Mouse (Mus musculus): ENCODE measurements around the gene Sord.

The Sord gene

DNA sequence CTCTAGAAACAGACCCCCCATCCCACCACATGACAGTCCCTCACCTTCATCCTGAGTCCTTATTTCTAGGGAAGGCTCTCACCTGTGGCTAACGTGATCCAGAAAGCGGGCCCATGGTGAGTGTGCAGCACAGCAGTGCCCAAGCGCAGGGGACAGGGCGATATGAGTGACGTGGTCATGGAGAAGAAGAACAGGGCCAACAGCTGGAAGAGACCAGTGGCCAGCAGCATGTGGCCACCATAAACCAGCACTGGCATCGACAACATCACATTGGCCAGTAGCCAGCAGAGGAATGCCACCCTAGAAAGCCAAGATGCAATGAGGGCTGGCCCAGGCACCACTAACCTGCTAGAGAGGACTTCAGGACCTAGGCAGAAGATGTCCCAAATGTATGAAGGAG lies 70.0 kb downstream of the Sord start:
- no peak for DNase-seq

DNA sequence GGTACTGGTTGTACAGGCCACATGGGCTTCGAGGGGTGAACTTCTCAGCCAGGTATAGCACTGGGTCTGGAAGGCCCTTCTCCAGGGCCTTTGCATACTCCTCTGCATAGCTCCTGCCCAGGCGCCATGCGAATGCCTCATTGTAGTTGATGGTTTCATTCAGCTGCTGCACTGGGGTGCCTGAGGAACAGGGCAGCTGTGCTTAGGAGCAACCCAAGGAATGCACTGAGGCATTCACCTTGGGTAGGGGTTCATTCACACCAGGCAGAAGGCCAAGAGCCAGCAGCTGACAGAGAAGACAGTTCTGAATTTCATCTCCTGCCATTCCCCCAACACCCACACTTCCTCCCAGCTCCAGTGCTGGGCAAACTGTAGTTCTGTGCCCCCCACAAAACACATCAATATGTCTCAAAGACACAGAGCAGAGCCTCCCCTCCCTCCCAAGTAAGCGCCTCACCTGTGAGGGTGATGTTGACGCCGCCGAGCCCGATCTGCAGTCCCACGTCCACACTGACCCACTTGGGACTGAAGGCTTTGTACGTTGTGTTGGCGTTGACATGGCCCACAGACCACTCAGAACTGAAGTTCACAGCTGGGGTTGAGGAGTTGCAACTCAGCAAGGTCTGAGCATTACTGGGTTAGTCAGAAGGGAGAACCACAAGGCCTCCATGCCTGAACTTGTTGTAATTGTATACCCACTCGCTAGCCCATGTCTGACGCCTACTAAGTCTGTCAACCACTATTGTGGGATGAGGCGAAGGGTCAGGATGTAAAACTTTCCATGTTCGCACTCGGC lies 70.7 kb downstream of the Sord start:
- no peak for DNase-seq

DNA sequence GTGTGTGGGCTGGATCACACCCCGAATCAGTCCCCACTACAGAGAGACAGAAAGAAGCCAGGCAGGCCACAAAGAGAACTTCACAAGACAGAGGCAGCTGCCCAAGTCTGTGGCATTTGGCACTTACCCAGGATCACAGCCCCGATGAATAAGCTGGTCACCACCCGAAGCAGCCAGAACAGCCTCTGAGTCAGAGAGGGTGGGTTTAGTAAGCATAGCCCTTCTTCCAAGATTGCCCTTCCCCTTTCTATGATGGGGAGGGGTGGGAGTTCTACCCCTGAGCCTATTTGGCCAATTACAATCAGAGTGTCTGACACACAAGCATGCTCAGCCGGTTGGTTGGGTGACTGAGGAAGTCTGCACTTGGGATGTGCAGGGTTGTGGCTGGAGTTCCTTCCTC lies 71.6 kb downstream of the Sord start:
- DNase-seq = no peak

- DNase-seq = no peak
These were observed 75.1 kb downstream of the Sord start for GRCm38 (mm10) chr2:122309647-122310046.

DNA sequence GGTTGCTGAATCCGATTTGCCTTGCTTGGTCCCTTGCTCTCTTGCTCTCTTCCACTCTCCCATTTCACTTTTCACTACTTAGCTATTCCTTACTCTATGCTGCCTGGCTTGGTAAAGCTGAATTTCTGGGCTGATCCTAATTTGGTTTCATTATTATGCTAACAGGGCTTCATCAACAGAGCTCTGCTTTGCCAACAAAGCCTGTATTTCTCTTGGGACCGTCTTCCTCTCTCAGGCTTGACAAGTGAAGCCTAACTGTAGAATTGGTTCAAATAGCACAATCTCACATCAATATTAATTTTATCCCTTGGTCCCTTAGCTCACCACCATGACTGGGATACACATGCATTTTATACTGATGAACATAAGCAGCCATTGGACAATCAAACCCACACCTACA lies 77.0 kb downstream of the Sord start:
- DNase-seq = no peak

GRCm38 (mm10) chr2:122312722-122313417 lies 78.3 kb downstream of the Sord start:
- peak; percentile 63 for DNase-seq

DNA sequence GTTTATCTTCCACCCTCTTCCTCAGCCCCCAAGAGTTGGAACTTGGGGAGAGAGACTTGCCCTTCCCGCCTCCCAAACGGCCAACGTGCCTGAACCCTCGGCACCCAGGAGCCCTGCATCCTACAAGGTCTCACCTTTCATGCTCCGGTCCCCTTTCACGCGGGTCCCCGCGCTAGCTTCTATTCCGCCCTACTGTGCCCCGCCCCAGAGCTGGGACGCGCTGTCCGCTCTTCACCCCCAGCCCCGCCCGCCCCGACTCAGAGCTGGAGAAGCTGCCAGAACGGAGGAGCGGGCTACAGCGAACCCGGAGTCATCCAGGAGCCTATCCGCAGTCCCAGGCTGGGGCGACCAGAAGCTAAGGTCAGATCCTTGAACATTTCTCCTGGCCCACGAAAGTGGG lies 79.0 kb downstream of the Sord start, which contains the start of gene Duoxa1:
Gene Duoxa1 (minus strand): TSS at position 195 of the 400 bp plus-strand sequence.
- no peak for DNase-seq
